In genomic region chr1:134195571-134195970, GRCm38 (mm10) we compare ENCODE assay signal across 9 mouse cellular contexts. TPM values are rescaled to one million over a fixed set of nuclear protein-coding genes. Genes with fewer than 3 reads are reported as not detected.
A peak's percentile ranks its signal among the peaks of the same experiment; 100 is the strongest.
DNase-seq lines count a peak whose midpoint lies in the region; TF ChIP-seq lines count a peak whose summit lies in the region.
"Had no signal": no experiment of that assay in that cellular context is flagged by ENCODE, and none has a peak within 500 bp of the region (broad histone marks: within the 10 kb centered on the region; RNA-seq: fewer than 3 reads in every experiment).

No protein-coding gene starts in this region.

- TF ChIP-seq POLR2A in cortical plate, adult 2 months (IDR thresholded peaks at IDR 0.05; ENCODE audit: extremely low read depth, insufficient read depth, low read length), result no peak

- TF ChIP-seq CTCF in cortical plate, adult 2 months (IDR thresholded peaks at IDR 0.05; ENCODE audit: extremely low read depth, insufficient read depth, low read length), result no peak

- peaks cover 19% of the 10 kb centered on the region for H3K4me1 ChIP-seq in cortical plate, adult 2 months (ENCODE audit: control insufficient read depth, insufficient read depth, low read length)

- no peaks in the 10 kb centered on the region for H3K79me2 ChIP-seq in macrophage (ENCODE audit: inconsistent target)

- 17% methylated on average over 3 of the region's 3 CpGs for WGBS in macrophage (ENCODE audit: missing documents)

- no peaks in the 10 kb centered on the region for H3K36me3 ChIP-seq in macrophage (ENCODE audit: inconsistent target)

- 0 out of 2 replicates have a peak overlapping the region, but pooled peaks have one; percentile 20 for H3K27ac ChIP-seq in cortical plate, adult 2 months (ENCODE audit: insufficient read depth, low read length)
- peak overlapping the region; percentile 71 for H3K27ac ChIP-seq in macrophage

- H3K4me3 ChIP-seq in cortical plate, adult 2 months (ENCODE audit: insufficient read depth, low read length), result no peak overlapping the region
- H3K4me3 ChIP-seq in macrophage (ENCODE audit: inconsistent target), result peak overlapping the region; percentile 33

- peak; percentile 55 for DNase-seq in cerebellum, adult 11 months
- no peak for DNase-seq in cerebellum, adult 9-10 months
- DNase-seq in layer of hippocampus, adult 11-12 months (ENCODE audit: low spot score), result peak; percentile 75
- no peak for DNase-seq in layer of hippocampus, postnatal 36 days
- DNase-seq in urinary bladder, postnatal 25 days (ENCODE audit: low spot score), result no peak
- DNase-seq in urinary bladder, postnatal 36 days (ENCODE audit: low spot score in 2 of 2), result no peak

RNA-seq across cellular contexts. Expression of gene Mybph, which starts 2.3 kb away (rescaled TPM):
- total RNA-seq in layer of hippocampus, postnatal 36 days (2021), result under 1 TPM; 0.28 to 0.30 TPM
- 0.17 and 0.23 TPM in 2 replicates for polyA plus RNA-seq in cortical plate, adult 2 months (2012; rRNA removed)
- not detected for total RNA-seq in macrophage (2018; cell fraction: chromatin; rRNA removed)
- not detected for total RNA-seq in macrophage (2018; cell fraction: cytosol; rRNA removed)
- total RNA-seq in macrophage (2018; cell fraction: nucleus; rRNA removed), result not detected
- polyA plus RNA-seq in macrophage (2018), result not detected in 3 replicates
- total RNA-seq: neutrophil, adult 5-6 weeks had no signal

RNA-seq across cellular contexts. Expression of gene Chil1, which starts 13.6 kb away (rescaled TPM):
- 10 to 100 TPM; 11.3 to 13.8 TPM for total RNA-seq in layer of hippocampus, postnatal 36 days (2021)
- polyA plus RNA-seq in cortical plate, adult 2 months (2012; rRNA removed), result 18.0 and 18.1 TPM in 2 replicates
- 1 to 10 TPM in 1 of 26 experiments, not detected in 25; 1.5 TPM for total RNA-seq in macrophage (2018; cell fraction: chromatin; rRNA removed)
- 1 to 10 TPM in 5 of 26 experiments, under 1 TPM in 21; 0.19 to 2.4 (median 0.49) TPM for total RNA-seq in macrophage (2018; cell fraction: cytosol; rRNA removed)
- 1 to 10 TPM in 6 of 26 experiments, under 1 TPM in 9, not detected in 11; 0.29 to 4.1 (median 0.92) TPM for total RNA-seq in macrophage (2018; cell fraction: nucleus; rRNA removed)
- polyA plus RNA-seq in macrophage (2018), result 0.44 to 1.8 TPM (median 0.55 TPM) in 3 replicates

RNA-seq across cellular contexts. Expression of gene Adora1, which starts 39.7 kb away (rescaled TPM):
- total RNA-seq in layer of hippocampus, postnatal 36 days (2021), result 100 to 1,000 TPM; 216 to 224 TPM
- polyA plus RNA-seq in cortical plate, adult 2 months (2012; rRNA removed), result 154 and 161 TPM in 2 replicates
- total RNA-seq in macrophage (2018; cell fraction: chromatin; rRNA removed), result not detected
- not detected for total RNA-seq in macrophage (2018; cell fraction: cytosol; rRNA removed)
- not detected for total RNA-seq in macrophage (2018; cell fraction: nucleus; rRNA removed)
- not detected in 3 replicates for polyA plus RNA-seq in macrophage (2018)
- total RNA-seq: neutrophil, adult 5-6 weeks had no signal

Comparison
In these comparisons a context has a peak if more than half of its experiments do, and no peak if none do; other contexts are left out.
1. DNase-seq: peak in cerebellum, adult 11 months (single experiment) and layer of hippocampus, adult 11-12 months (single experiment); none in cerebellum, adult 9-10 months (single experiment), layer of hippocampus, postnatal 36 days (0 of 2), urinary bladder, postnatal 25 days (single experiment) and urinary bladder, postnatal 36 days (0 of 2).
2. RNA of gene Adora1, which starts 39.7 kb away (polyA plus RNA-seq): 154 to 161 TPM in cortical plate, adult 2 months; not detected in macrophage; every median in the first group is over 100 times any median in the second.